Mouse (Mus musculus) heart, embryonic 11.5 days (tissue): ENCODE results near the gene Rab29. TPM values are rescaled to one million over a fixed set of nuclear protein-coding genes. Genes with fewer than 3 reads are reported as not detected.

Experiments
- ATAC-seq: fragments of 200-750 bp; cut with Nextera tagmentation; replicated peaks from 2 replicates; pipeline ENCODE4 v1.8.0; 2017; ENCODE audit warnings: moderate library complexity; ENCODE audit not compliant: insufficient number of reproducible peaks, low FRiP score, low TSS enrichment
- H3K27ac ChIP-seq: fragments of 300-500 bp; sonication (generic); 2 replicates; pipeline ENCODE4 v1.5.1; 2014; ENCODE audit warnings: mild to moderate bottlenecking, low read depth, low read length
- H3K27me3 ChIP-seq: fragments of 300-500 bp; sonication (generic); 2 replicates; pipeline ENCODE4 v1.6.1; 2014; ENCODE audit warnings: mild to moderate bottlenecking, low read length, mixed read lengths; ENCODE audit not compliant: control insufficient read depth, insufficient read depth
- H3K36me3 ChIP-seq: fragments of 300-500 bp; sonication (generic); 2 replicates; pipeline ENCODE4 v1.6.1; 2014; ENCODE audit warnings: mild to moderate bottlenecking, low read length, moderate library complexity, mixed read lengths; ENCODE audit not compliant: control insufficient read depth, insufficient read depth
- H3K4me1 ChIP-seq: fragments of 300-500 bp; sonication (generic); 2 replicates; pipeline ENCODE4 v1.6.1; 2014; ENCODE audit warnings: low read length; ENCODE audit not compliant: control insufficient read depth, insufficient read depth
- H3K4me2 ChIP-seq: fragments of 300-500 bp; sonication (generic); 2 replicates; pipeline ENCODE4 v1.6.1; 2014; ENCODE audit warnings: mild to moderate bottlenecking, moderate library complexity
- H3K4me3 ChIP-seq: fragments of 300-500 bp; sonication (generic); 2 replicates; pipeline ENCODE4 v1.5.1; 2014; ENCODE audit warnings: low read depth, low read length
- H3K9ac ChIP-seq: fragments of 300-500 bp; sonication (generic); 2 replicates; pipeline ENCODE4 v1.6.1; 2014; ENCODE audit warnings: mild to moderate bottlenecking, low read depth, low read length, moderate library complexity
- H3K9me3 ChIP-seq: fragments of 300-500 bp; sonication (generic); replicated peaks from 2 replicates; pipeline ENCODE4 v1.6.1; 2016; ENCODE audit warnings: low read length; ENCODE audit not compliant: control insufficient read depth
- WGBS: fragments of 180-500 bp; shearing (Covaris S2); extraction: QIAGEN DNeasy Blood & Tissue Kit; methylation state at CpG from one replicate; pipeline ENCODE4 v1.1.7; 2014; ENCODE audit not compliant: insufficient replicate concordance; 5-methylcytosine and 5-hydroxymethylcytosine counted together
- polyA plus RNA-seq: library from polyadenylated mRNA; unstranded; fragments of >200 nt; fragmentation: Nextera tagmentation; extraction: Ambion mirVana; gene quantifications from 2 replicates; pipeline ENCODE4 v1.2.1, GENCODE M21; 2014

The Rab29 gene
- polyA plus RNA-seq, 1 experiment from 2014 or later = 10.3 TPM

GRCm38 (mm10) chr1:131842221-131842620, 24.8 kb upstream of the Rab29 start:
- Histone ChIP-seq H3K9ac (no peak overlapping the region), H3K36me3 (peaks cover 18% of the 10 kb centered on the region; the same call in 1 of the 2 replicates), H3K4me3 (no peak overlapping the region), H3K4me1 (no peaks in the 10 kb centered on the region), H3K27ac (no peak overlapping the region), H3K4me2 (no peak overlapping the region), H3K27me3 (no peaks in the 10 kb centered on the region), H3K9me3 (no peaks in the 10 kb centered on the region)
- WGBS = 71% methylated on average over 4 of the region's 4 CpGs
- no peak for ATAC-seq

GRCm38 (mm10) chr1:131843758-131844157, 23.3 kb upstream of the Rab29 start:
- no peak overlapping the region for H3K4me2 ChIP-seq
- WGBS = 93% methylated on average over 10 of the region's 10 CpGs
- ATAC-seq = no peak

GRCm38 (mm10) chr1:131844883-131845282, 22.1 kb upstream of the Rab29 start:
- Histone ChIP-seq H3K27me3 (no peaks in the 10 kb centered on the region), H3K4me2 (no peak overlapping the region), H3K9me3 (no peaks in the 10 kb centered on the region), H3K4me1 (no peaks in the 10 kb centered on the region), H3K9ac (no peak overlapping the region), H3K36me3 (peaks cover 18% of the 10 kb centered on the region; the same call in 1 of the 2 replicates), H3K4me3 (no peak overlapping the region), H3K27ac (no peak overlapping the region)
- ATAC-seq = no peak
- 78% methylated on average over 8 of the region's 8 CpGs for WGBS

More at GRCm38 (mm10) chr1:131843758-131844157, 23.3 kb upstream of the Rab29 start:
- Histone ChIP-seq H3K9me3 (no peaks in the 10 kb centered on the region), H3K4me3 (no peak overlapping the region), H3K9ac (no peak overlapping the region), H3K27ac (no peak overlapping the region), H3K4me1 (no peaks in the 10 kb centered on the region), H3K27me3 (no peaks in the 10 kb centered on the region), H3K36me3 (peaks cover 18% of the 10 kb centered on the region; the same call in 1 of the 2 replicates)

- H3K9ac ChIP-seq = no peak overlapping the region
- no peaks in the 10 kb centered on the region for H3K27me3 ChIP-seq
- peaks cover 15% of the 10 kb centered on the region; the same call in 1 of the 2 replicates for H3K36me3 ChIP-seq
- H3K27ac ChIP-seq = no peak overlapping the region
- WGBS = 72% methylated on average over 5 of the region's 5 CpGs
- H3K4me3 ChIP-seq = no peak overlapping the region
- no peak overlapping the region for H3K4me2 ChIP-seq
- no peak for ATAC-seq
- no peaks in the 10 kb centered on the region for H3K9me3 ChIP-seq
- no peaks in the 10 kb centered on the region for H3K4me1 ChIP-seq
Observed at GRCm38 (mm10) chr1:131846255-131846654, 20.8 kb upstream of the Rab29 start.

GRCm38 (mm10) chr1:131861811-131862210, 5.2 kb upstream of the Rab29 start:
- H3K4me3 ChIP-seq = no peak overlapping the region
- no peaks in the 10 kb centered on the region for H3K27me3 ChIP-seq
- no peak overlapping the region for H3K27ac ChIP-seq
- H3K36me3 ChIP-seq = no peaks in the 10 kb centered on the region
- no peak overlapping the region for H3K9ac ChIP-seq
- ATAC-seq = no peak
- no peaks in the 10 kb centered on the region for H3K9me3 ChIP-seq
- 67% methylated on average over 4 of the region's 4 CpGs for WGBS
- no peak overlapping the region for H3K4me2 ChIP-seq
- no peaks in the 10 kb centered on the region for H3K4me1 ChIP-seq

GRCm38 (mm10) chr1:131865596-131865995, 1.4 kb upstream of the Rab29 start:
- Histone ChIP-seq H3K9me3 (no peaks in the 10 kb centered on the region), H3K27me3 (no peaks in the 10 kb centered on the region), H3K4me1 (no peaks in the 10 kb centered on the region), H3K36me3 (no peaks in the 10 kb centered on the region), H3K27ac (no peak overlapping the region), H3K4me2 (no peak overlapping the region), H3K4me3 (no peak overlapping the region), H3K9ac (no peak overlapping the region)
- ATAC-seq = no peak
- 72% methylated on average over 5 of the region's 5 CpGs for WGBS

- peak overlapping the region; percentile 67; the same call in 1 of the 2 replicates for H3K4me3 ChIP-seq
- 75% methylated on average over 6 of the region's 6 CpGs for WGBS
Observed at GRCm38 (mm10) chr1:131866304-131866999, 572 bp upstream of the Rab29 start.

GRCm38 (mm10) chr1:131867946-131868290, 894 bp downstream of the Rab29 start:
- Histone ChIP-seq H3K9me3 (no peaks in the 10 kb centered on the region), H3K27ac (no peak overlapping the region), H3K27me3 (no peaks in the 10 kb centered on the region), H3K9ac (peak overlapping the region; percentile 71), H3K4me2 (peak overlapping the region; percentile 94), H3K36me3 (no peaks in the 10 kb centered on the region), H3K4me3 (peak overlapping the region; percentile 67), H3K4me1 (no peaks in the 10 kb centered on the region)
- 18% methylated on average over 10 of the region's 10 CpGs for WGBS
- no peak; the same call in 1 of the 2 replicates for ATAC-seq

More at GRCm38 (mm10) chr1:131866304-131866999, 572 bp upstream of the Rab29 start:
- Histone ChIP-seq H3K27me3 (no peaks in the 10 kb centered on the region), H3K9ac (no peak overlapping the region), H3K27ac (no peak overlapping the region), H3K36me3 (no peaks in the 10 kb centered on the region), H3K4me2 (no peak overlapping the region), H3K9me3 (no peaks in the 10 kb centered on the region), H3K4me1 (no peaks in the 10 kb centered on the region)
- no peak for ATAC-seq

- no peak for ATAC-seq
- WGBS = 79% methylated on average over 2 of the region's 2 CpGs
- H3K9me3 ChIP-seq = no peaks in the 10 kb centered on the region
- H3K4me1 ChIP-seq = no peaks in the 10 kb centered on the region
- no peaks in the 10 kb centered on the region for H3K27me3 ChIP-seq
- H3K4me3 ChIP-seq = no peak overlapping the region
- H3K36me3 ChIP-seq = no peaks in the 10 kb centered on the region
- H3K27ac ChIP-seq = no peak overlapping the region
- H3K4me2 ChIP-seq = no peak overlapping the region
- no peak overlapping the region for H3K9ac ChIP-seq
Observed at GRCm38 (mm10) chr1:131869561-131869960, 2.5 kb downstream of the Rab29 start.
